Comparison of ENCODE assay signal across 27 mouse cellular contexts in the genomic region with DNA sequence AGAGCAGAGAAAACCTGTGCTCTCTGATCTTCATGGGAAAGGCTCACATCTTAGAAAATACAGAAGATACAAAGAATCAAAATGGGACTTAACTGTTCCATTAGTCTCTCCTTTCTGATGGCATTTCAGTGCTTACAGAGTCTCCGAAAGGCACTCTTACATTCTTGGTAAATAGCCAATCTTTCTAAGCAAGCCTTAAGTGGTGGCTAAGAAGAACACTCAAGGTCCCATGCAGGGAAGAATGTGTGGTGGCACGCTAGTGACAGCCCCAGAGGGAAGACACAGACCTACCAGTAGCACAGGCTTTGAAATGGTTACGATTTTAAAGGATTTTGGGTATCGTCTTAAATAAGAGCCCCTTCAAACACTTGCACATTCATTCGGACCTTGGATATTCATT.
DNase-seq lines count a peak whose midpoint lies in the region; ATAC-seq and TF ChIP-seq lines count a peak whose summit lies in the region.
"Had no signal": no experiment of that assay in that cellular context is flagged by ENCODE, and none has a peak within 500 bp of the region (broad histone marks: within the 10 kb centered on the region; RNA-seq: fewer than 3 reads in every experiment).

No protein-coding gene starts in this region.

- 80% methylated on average over 5 of the region's 5 CpGs for WGBS in intestine, embryonic 14.5 days
- 70% methylated on average over 5 of the region's 5 CpGs for WGBS in intestine, embryonic 15.5 days
- WGBS in lung, embryonic 14.5 days: 59% methylated on average over 5 of the region's 5 CpGs
- 46% methylated on average over 5 of the region's 5 CpGs for WGBS in lung, postnatal 0 days
- 84% methylated on average over 5 of the region's 5 CpGs for WGBS in limb, embryonic 10.5 days

- peak; percentile 79 for TF ChIP-seq EP300 in lung, postnatal 0 days (IDR thresholded peaks at IDR 0.05)

- no peak overlapping the region for H3K4me2 ChIP-seq in intestine, embryonic 14.5 days (ENCODE audit: low read length)
- H3K4me2 ChIP-seq in intestine, embryonic 15.5 days (replicated peaks): no peak overlapping the region
- H3K4me2 ChIP-seq in lung, embryonic 14.5 days: no peak overlapping the region
- H3K4me2 ChIP-seq in lung, postnatal 0 days (replicated peaks; ENCODE audit: low read depth, low read length): no peak overlapping the region
- H3K4me2 ChIP-seq: forebrain, embryonic 13.5 days; heart, embryonic 12.5 days; heart, embryonic 15.5 days; hindbrain, embryonic 14.5 days had no signal

- TF ChIP-seq CTCF in lung, embryonic 14.5 days (IDR thresholded peaks at IDR 0.05; ENCODE audit: low read depth): no peak
- no peak for TF ChIP-seq CTCF in lung, postnatal 0 days (IDR thresholded peaks at IDR 0.05)

- H3K27ac ChIP-seq in intestine, embryonic 14.5 days (ENCODE audit: low read depth): no peak overlapping the region
- no peak overlapping the region for H3K27ac ChIP-seq in intestine, embryonic 15.5 days
- H3K27ac ChIP-seq in lung, embryonic 14.5 days (ENCODE audit: low read depth): no peak overlapping the region
- no peak overlapping the region for H3K27ac ChIP-seq in lung, postnatal 0 days (ENCODE audit: low read length)
- no peak overlapping the region for H3K27ac ChIP-seq in limb, embryonic 10.5 days
- H3K27ac ChIP-seq: forebrain, embryonic 10.5 days; forebrain, embryonic 13.5 days; gastrocnemius, adult 2 months; heart, embryonic 15.5 days; hindbrain, embryonic 14.5 days had no signal

- no peaks in the 10 kb centered on the region for H3K27me3 ChIP-seq in intestine, embryonic 14.5 days (replicated peaks; ENCODE audit: control insufficient read depth, insufficient read depth, low read length)
- no peaks in the 10 kb centered on the region for H3K27me3 ChIP-seq in intestine, embryonic 15.5 days (replicated peaks)
- H3K27me3 ChIP-seq in lung, embryonic 14.5 days (ENCODE audit: insufficient read depth, low read length): no peaks in the 10 kb centered on the region
- no peaks in the 10 kb centered on the region for H3K27me3 ChIP-seq in lung, postnatal 0 days (replicated peaks; ENCODE audit: insufficient read depth, low read length)
- H3K27me3 ChIP-seq in limb, embryonic 10.5 days (ENCODE audit: low read depth, poor library complexity, severe bottlenecking): no peaks in the 10 kb centered on the region
- H3K27me3 ChIP-seq: CH12.LX; forebrain, embryonic 13.5 days; heart, embryonic 12.5 days; heart, embryonic 15.5 days had no signal

- DNase-seq in intestine, embryonic 14.5 days (ENCODE audit: low spot score): peak; percentile 13
- DNase-seq in lung, embryonic 14.5 days: peak; percentile 18
- peak; percentile 83 for DNase-seq in lung, postnatal 0 days (ENCODE audit: low spot score)
- peak; percentile 60 for DNase-seq in lung, postnatal 36 days
- no peak for DNase-seq in limb, embryonic 10.5 days (ENCODE audit: low spot score)
- DNase-seq: adrenal gland, postnatal 10 days; adrenal gland, postnatal 36 days; B cell, adult 2 months; cerebellum, adult 18-20 months; cerebellum, adult 9-10 months; cerebellum, postnatal 14 days; gastrocnemius, adult 2 months; gastrocnemius, postnatal 14 days; heart, adult 18-20 months; heart, postnatal 10 days; heart, postnatal 4 days had no signal

- no peak overlapping the region for H3K4me3 ChIP-seq in intestine, embryonic 14.5 days (ENCODE audit: low read depth, low read length)
- no peak overlapping the region for H3K4me3 ChIP-seq in intestine, embryonic 15.5 days (replicated peaks)
- no peak overlapping the region for H3K4me3 ChIP-seq in lung, embryonic 14.5 days (ENCODE audit: low read depth, low read length)
- H3K4me3 ChIP-seq in lung, postnatal 0 days (ENCODE audit: low read depth, low read length): no peak overlapping the region
- no peak overlapping the region for H3K4me3 ChIP-seq in limb, embryonic 10.5 days
- H3K4me3 ChIP-seq: forebrain, embryonic 10.5 days; forebrain, embryonic 13.5 days; gastrocnemius, adult 2 months; heart, embryonic 12.5 days; heart, embryonic 15.5 days had no signal

- no peaks in the 10 kb centered on the region for H3K36me3 ChIP-seq in intestine, embryonic 14.5 days (ENCODE audit: control insufficient read depth, insufficient read depth, low read length)
- H3K36me3 ChIP-seq in intestine, embryonic 15.5 days: no peaks in the 10 kb centered on the region
- no peaks in the 10 kb centered on the region for H3K36me3 ChIP-seq in lung, embryonic 14.5 days (ENCODE audit: insufficient read depth)
- no peaks in the 10 kb centered on the region for H3K36me3 ChIP-seq in lung, postnatal 0 days (ENCODE audit: insufficient read depth, low read length)
- no peaks in the 10 kb centered on the region for H3K36me3 ChIP-seq in limb, embryonic 10.5 days
- H3K36me3 ChIP-seq: forebrain, embryonic 10.5 days; G1E; heart, embryonic 12.5 days; heart, embryonic 15.5 days had no signal

- no peaks in the 10 kb centered on the region for H3K4me1 ChIP-seq in intestine, embryonic 14.5 days (replicated peaks; ENCODE audit: control insufficient read depth, insufficient read depth, low read length)
- no peaks in the 10 kb centered on the region for H3K4me1 ChIP-seq in intestine, embryonic 15.5 days (replicated peaks)
- no peaks in the 10 kb centered on the region for H3K4me1 ChIP-seq in lung, embryonic 14.5 days (ENCODE audit: insufficient read depth)
- no peaks in the 10 kb centered on the region for H3K4me1 ChIP-seq in lung, postnatal 0 days (ENCODE audit: insufficient read depth, low read depth, low read length)
- no peaks in the 10 kb centered on the region for H3K4me1 ChIP-seq in limb, embryonic 10.5 days
- H3K4me1 ChIP-seq: forebrain, embryonic 10.5 days; forebrain, embryonic 13.5 days; heart, embryonic 15.5 days had no signal

- no peak overlapping the region for H3K9ac ChIP-seq in intestine, embryonic 14.5 days (ENCODE audit: low read length)
- no peak overlapping the region for H3K9ac ChIP-seq in intestine, embryonic 15.5 days
- H3K9ac ChIP-seq in lung, embryonic 14.5 days: no peak overlapping the region
- H3K9ac ChIP-seq in lung, postnatal 0 days (replicated peaks; ENCODE audit: low read depth): no peak overlapping the region
- H3K9ac ChIP-seq: forebrain, embryonic 13.5 days; heart, embryonic 12.5 days; heart, embryonic 15.5 days; hindbrain, embryonic 14.5 days had no signal

- ATAC-seq in intestine, embryonic 14.5 days (replicated peaks; ENCODE audit: low FRiP score, low TSS enrichment, low read depth): no peak
- ATAC-seq in intestine, embryonic 15.5 days: no peak
- ATAC-seq in lung, embryonic 14.5 days (ENCODE audit: insufficient read depth): no peak
- ATAC-seq in lung, postnatal 0 days: peak; percentile 94
- ATAC-seq in frontal cortex, adult (ENCODE audit: low TSS enrichment): no peak
- ATAC-seq: forebrain, embryonic 13.5 days; forebrain, embryonic 16.5 days; Patski had no signal

- no peaks in the 10 kb centered on the region for H3K9me3 ChIP-seq in intestine, embryonic 14.5 days (ENCODE audit: control insufficient read depth, low read length)
- H3K9me3 ChIP-seq in intestine, embryonic 15.5 days: no peaks in the 10 kb centered on the region
- no peaks in the 10 kb centered on the region for H3K9me3 ChIP-seq in lung, embryonic 14.5 days (ENCODE audit: low read depth, low read length)
- no peaks in the 10 kb centered on the region for H3K9me3 ChIP-seq in lung, postnatal 0 days (ENCODE audit: low read length)
- H3K9me3 ChIP-seq in limb, embryonic 10.5 days (replicated peaks): no peaks in the 10 kb centered on the region
- H3K9me3 ChIP-seq: forebrain, embryonic 10.5 days; forebrain, embryonic 13.5 days; G1E; heart, embryonic 12.5 days; heart, embryonic 15.5 days had no signal
